Mouse (Mus musculus): ENCODE data around the gene Nudt17. TPM values are rescaled to one million over a fixed set of nuclear protein-coding genes. Genes with fewer than 3 reads are reported as not detected.
"Not testable (repeated sequence)": the region's sequence is repeated elsewhere in the genome, so short reads cannot be mapped to it uniquely, and the experiment has no call there.

Gene Nudt17
- 6.4 and 7.2 TPM in 2 replicates for polyA plus RNA-seq (2015; fragmentation: Nextera tagmentation; extraction: Ambion mirVana)

- H3K4me1 ChIP-seq: peaks cover 7% of the 10 kb centered on the region
- H3K4me3 ChIP-seq: peak within 1 kb of the TSS; percentile 51
- H3K27ac ChIP-seq: no peak within 1 kb of the TSS
- H3K4me2 ChIP-seq: peak within 1 kb of the TSS; percentile 90
- peaks cover 56% of the 10 kb centered on the region for H3K36me3 ChIP-seq (ENCODE audit: poor library complexity, severe bottlenecking)
- peak; percentile 90 for ATAC-seq
- WGBS: 5% methylated on average over 42 of the region's 42 CpGs
- peaks cover 12% of the 10 kb centered on the region for H3K27me3 ChIP-seq
- H3K9ac ChIP-seq: peak within 1 kb of the TSS; percentile 76
- no peaks in the 10 kb centered on the region for H3K9me3 ChIP-seq (replicated peaks)
Observed at GRCm38 (mm10) chr3:96707903-96708683, at the start of gene Nudt17. Gene Nudt17, minus strand, starts transcription at chr3:96708562.

DNA sequence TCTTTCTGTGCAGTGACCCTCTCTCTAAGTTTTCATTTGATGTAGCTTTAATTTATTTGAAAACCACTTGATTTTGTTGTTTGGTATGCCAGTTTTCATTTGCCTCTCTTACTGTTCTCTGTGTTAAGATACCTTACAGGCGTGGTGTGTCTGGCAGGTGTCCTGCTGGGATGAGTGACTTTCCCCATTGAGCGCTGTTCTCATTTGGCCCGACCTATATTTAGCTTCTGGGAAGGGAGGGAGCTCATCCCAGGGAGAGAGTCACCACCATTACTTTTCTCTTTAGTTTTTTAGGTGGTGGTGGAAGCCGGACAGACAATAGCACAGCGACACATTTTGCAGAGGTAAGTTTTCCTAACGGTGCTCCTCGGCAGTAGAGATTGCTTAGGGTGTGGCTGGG, 49.3 kb upstream of the Nudt17 start:
- H3K27ac ChIP-seq: no peak overlapping the region
- H3K27me3 ChIP-seq: no peaks in the 10 kb centered on the region
- peaks cover 10% of the 10 kb centered on the region for H3K36me3 ChIP-seq (ENCODE audit: poor library complexity, severe bottlenecking)
- H3K4me2 ChIP-seq: no peak overlapping the region
- no peaks in the 10 kb centered on the region for H3K9me3 ChIP-seq (replicated peaks)
- H3K9ac ChIP-seq: no peak overlapping the region
- 60% methylated on average over 7 of the region's 7 CpGs for WGBS
- no peak overlapping the region for H3K4me3 ChIP-seq
- ATAC-seq: no peak
- no peaks in the 10 kb centered on the region for H3K4me1 ChIP-seq

DNA sequence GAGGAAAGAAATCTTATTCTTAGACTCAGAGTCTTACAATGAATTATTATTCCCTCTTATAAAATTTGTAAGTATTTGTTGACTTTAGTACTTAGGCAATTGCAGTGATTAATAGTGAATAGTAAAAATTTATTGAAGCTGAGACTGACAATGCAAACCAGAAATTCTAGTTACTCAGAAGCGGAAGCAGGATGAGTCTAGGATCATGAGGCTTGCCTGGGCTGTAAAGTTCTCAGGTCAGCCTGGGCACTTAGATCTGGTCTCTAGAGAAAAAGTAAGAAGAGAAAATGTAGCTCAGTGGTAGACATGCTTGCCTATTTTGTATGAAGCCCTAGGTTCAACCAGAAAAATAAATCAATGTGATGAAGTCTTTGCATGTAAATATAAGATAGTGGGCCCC, 47.6 kb upstream of the Nudt17 start:
- 88% methylated on average over 1 of the region's 1 CpGs for WGBS
- Histone ChIP-seq H3K4me1 (no peaks in the 10 kb centered on the region), H3K9me3 (replicated peaks) (no peaks in the 10 kb centered on the region), H3K9ac (no peak overlapping the region), H3K4me2 (no peak overlapping the region), H3K27me3 (no peaks in the 10 kb centered on the region), H3K27ac (no peak overlapping the region), H3K4me3 (no peak overlapping the region), H3K36me3 (ENCODE audit: poor library complexity, severe bottlenecking) (peaks cover 10% of the 10 kb centered on the region)
- ATAC-seq: no peak

GRCm38 (mm10) chr3:96746829-96747228, 38.5 kb upstream of the Nudt17 start:
- 89% methylated on average over 1 of the region's 1 CpGs for WGBS
- no peaks in the 10 kb centered on the region; the same call in 1 of the 2 replicates for H3K9me3 ChIP-seq (replicated peaks)
- H3K27ac ChIP-seq: no peak overlapping the region
- no peaks in the 10 kb centered on the region for H3K4me1 ChIP-seq
- H3K36me3 ChIP-seq (ENCODE audit: poor library complexity, severe bottlenecking): no peaks in the 10 kb centered on the region
- no peak overlapping the region for H3K4me2 ChIP-seq
- no peak for ATAC-seq
- no peak overlapping the region for H3K4me3 ChIP-seq
- H3K9ac ChIP-seq: no peak overlapping the region
- H3K27me3 ChIP-seq: no peaks in the 10 kb centered on the region

DNA sequence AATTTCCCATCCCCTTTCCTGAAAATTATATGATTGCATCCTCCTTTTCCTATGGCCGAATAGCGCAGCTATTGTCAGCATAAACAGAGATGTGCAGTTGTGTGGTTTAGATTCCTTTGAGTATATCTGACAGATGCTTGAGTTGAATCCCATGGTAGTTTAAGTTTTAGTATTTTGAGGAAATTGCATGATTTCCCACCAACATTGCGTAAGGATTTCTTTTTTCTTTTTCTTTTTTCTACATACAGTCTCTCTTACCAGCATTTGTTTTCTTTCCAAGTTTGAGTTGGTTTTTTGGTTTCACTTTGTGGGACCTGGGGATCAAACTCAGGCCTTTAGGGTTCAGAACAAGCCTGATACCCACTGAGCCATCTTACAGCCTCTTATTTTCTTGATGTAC, 36.0 kb upstream of the Nudt17 start:
- no peaks in the 10 kb centered on the region for H3K27me3 ChIP-seq
- H3K9me3 ChIP-seq (replicated peaks): no peaks in the 10 kb centered on the region
- H3K4me2 ChIP-seq: no peak overlapping the region
- no peaks in the 10 kb centered on the region for H3K36me3 ChIP-seq (ENCODE audit: poor library complexity, severe bottlenecking)
- WGBS: 99% methylated on average over 3 of the region's 3 CpGs
- H3K4me3 ChIP-seq: no peak overlapping the region
- H3K4me1 ChIP-seq: no peaks in the 10 kb centered on the region
- ATAC-seq: no peak
- H3K27ac ChIP-seq: no peak overlapping the region
- H3K9ac ChIP-seq: no peak overlapping the region

DNA sequence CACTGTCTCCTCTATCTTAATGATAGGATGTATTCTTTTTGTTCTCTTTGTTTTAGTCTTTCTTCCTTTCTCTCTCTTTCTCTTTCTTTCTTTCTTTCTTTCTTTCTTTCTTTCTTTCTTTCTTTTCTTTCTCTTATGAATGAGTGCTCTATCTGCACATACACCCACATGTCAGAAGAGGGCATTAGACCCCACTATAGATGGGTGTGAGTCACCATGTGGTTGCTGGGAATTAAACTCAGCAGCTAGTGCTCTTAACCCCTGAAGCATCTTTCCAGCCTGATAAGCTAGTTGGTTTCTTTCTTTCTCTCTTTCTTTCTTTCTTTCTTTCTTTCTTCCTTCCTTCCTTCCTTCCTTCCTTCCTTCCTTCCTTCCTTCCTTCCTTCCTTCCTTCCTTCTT, 31.9 kb upstream of the Nudt17 start:
- peaks cover 10% of the 10 kb centered on the region for H3K4me1 ChIP-seq
- not testable (repeated sequence) for ATAC-seq; H3K9me3 ChIP-seq (replicated peaks); H3K27ac ChIP-seq; H3K9ac ChIP-seq; H3K36me3 ChIP-seq (ENCODE audit: poor library complexity, severe bottlenecking); H3K27me3 ChIP-seq; H3K4me2 ChIP-seq; H3K4me3 ChIP-seq

DNA sequence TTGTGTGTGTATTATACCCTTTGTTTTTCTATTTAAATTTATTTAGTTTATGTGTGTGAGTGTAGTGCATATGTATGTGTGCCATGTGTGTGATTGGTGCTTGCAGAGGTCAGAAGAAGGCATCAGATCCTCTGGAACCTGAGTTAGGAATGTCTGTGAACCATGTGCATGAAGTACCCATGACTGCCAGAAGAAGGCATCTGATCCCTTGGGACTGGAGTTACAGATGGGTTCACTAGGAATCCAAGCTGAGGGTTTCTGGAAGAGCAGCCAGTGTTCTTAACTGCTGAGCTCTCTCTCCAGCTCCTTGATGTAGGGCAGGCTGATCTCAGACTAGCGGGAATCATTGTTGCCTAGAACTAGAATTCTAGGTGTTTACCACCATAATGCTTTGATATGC, 29.6 kb upstream of the Nudt17 start:
- Histone ChIP-seq H3K4me3 (no peak overlapping the region), H3K4me2 (no peak overlapping the region), H3K9ac (no peak overlapping the region), H3K9me3 (replicated peaks) (no peaks in the 10 kb centered on the region), H3K27me3 (no peaks in the 10 kb centered on the region), H3K4me1 (peaks cover 10% of the 10 kb centered on the region), H3K27ac (no peak overlapping the region), H3K36me3 (ENCODE audit: poor library complexity, severe bottlenecking) (no peaks in the 10 kb centered on the region)
- WGBS: 88% methylated on average over 1 of the region's 1 CpGs
- ATAC-seq: no peak

DNA sequence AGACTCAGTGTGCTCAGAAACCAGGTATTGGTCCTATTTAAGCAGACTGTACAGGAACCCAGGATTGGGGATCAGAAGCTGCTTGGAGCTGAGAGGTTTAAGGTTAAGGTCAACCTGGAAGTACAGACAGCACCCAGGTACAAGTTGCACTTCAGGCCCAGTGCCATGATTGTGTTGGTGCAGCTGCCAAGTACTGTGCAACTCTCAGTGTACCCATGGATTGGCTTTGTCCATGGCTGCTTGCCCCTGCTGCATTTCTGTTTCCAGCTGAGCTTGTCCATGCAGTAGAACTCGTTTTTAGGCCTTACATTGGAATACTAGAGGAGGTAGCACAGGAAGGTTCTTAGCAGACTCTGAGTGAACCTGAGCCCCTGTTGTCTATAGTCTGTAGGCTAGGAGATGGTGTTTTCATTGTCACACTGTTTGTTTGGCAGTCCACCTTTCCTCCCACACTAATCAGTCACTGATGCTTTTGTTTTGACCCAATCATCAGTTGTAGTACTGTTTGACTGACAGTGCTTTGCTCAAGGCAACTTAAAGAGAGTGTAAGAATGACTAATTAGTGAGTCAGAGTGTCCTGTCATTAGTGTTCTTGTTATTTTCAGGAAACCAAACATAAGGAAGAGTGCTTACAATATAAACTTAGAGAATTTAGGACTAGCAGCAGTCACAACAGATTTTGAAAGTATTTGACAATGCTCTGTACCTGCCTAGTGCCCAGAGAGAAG, 28.8 kb upstream of the Nudt17 start:
- Histone ChIP-seq H3K4me2 (no peak overlapping the region), H3K27me3 (no peaks in the 10 kb centered on the region), H3K4me3 (no peak overlapping the region), H3K27ac (no peak overlapping the region), H3K9ac (no peak overlapping the region), H3K36me3 (ENCODE audit: poor library complexity, severe bottlenecking) (no peaks in the 10 kb centered on the region; the same call in 1 of the 2 replicates), H3K9me3 (replicated peaks) (no peaks in the 10 kb centered on the region), H3K4me1 (peaks cover 10% of the 10 kb centered on the region)
- WGBS: 34% methylated on average over 1 of the region's 1 CpGs
- ATAC-seq: no peak

DNA sequence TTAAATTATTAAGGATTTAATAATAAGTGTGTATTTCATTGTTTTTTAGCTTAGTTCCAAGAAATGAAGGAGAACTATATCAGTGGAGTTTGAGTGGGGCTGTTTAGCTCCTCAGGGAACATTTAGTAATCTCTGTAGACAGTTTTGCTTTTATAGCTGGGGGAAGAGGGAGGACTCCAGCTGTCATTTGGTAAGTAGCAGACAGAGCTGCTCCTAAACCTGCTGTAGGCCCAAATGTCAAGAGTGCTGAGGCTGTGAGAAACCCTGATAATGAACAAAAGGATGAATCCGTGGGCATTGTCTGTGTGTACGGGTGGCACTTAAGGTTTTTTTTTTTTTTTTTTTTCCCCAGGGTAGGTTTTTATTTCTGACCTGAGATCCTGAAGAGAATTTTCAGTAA, 26.8 kb upstream of the Nudt17 start:
- ATAC-seq: no peak
- no peak overlapping the region for H3K4me2 ChIP-seq
- H3K9ac ChIP-seq: no peak overlapping the region
- no peaks in the 10 kb centered on the region; the same call in 1 of the 2 replicates for H3K36me3 ChIP-seq (ENCODE audit: poor library complexity, severe bottlenecking)
- no peak overlapping the region for H3K4me3 ChIP-seq
- H3K4me1 ChIP-seq: peaks cover 18% of the 10 kb centered on the region
- H3K27ac ChIP-seq: no peak overlapping the region
- H3K27me3 ChIP-seq: no peaks in the 10 kb centered on the region
- WGBS: 77% methylated on average over 2 of the region's 2 CpGs
- H3K9me3 ChIP-seq (replicated peaks): no peaks in the 10 kb centered on the region

GRCm38 (mm10) chr3:96733984-96734383, 25.6 kb upstream of the Nudt17 start:
- Histone ChIP-seq H3K9ac (no peak overlapping the region), H3K4me1 (peaks cover 26% of the 10 kb centered on the region), H3K4me2 (no peak overlapping the region), H3K27ac (no peak overlapping the region), H3K36me3 (ENCODE audit: poor library complexity, severe bottlenecking) (no peaks in the 10 kb centered on the region; the same call in 1 of the 2 replicates), H3K27me3 (no peaks in the 10 kb centered on the region), H3K4me3 (no peak overlapping the region), H3K9me3 (replicated peaks) (no peaks in the 10 kb centered on the region)
- ATAC-seq: no peak
- WGBS: 91% methylated on average over 1 of the region's 1 CpGs

DNA sequence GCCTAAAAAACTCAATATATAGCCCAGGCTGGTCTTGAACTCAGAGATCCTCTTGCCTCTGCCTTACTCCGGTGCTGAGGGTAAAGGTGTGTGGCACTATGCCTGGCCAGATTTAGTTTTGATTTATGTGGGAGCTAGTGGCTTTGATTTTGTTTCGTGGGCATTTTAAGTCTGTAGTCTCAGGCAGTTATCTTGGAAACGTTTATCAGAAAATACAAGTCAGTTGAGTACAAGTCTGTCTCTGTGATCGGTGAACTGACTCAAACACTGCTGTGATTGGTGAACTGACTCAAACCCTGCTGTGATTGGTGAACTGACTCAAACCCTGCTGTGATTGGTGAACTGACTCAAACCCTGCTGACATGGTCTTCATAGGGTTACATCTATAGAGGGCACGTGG, 22.4 kb upstream of the Nudt17 start:
- WGBS: 73% methylated on average over 5 of the region's 5 CpGs
- Histone ChIP-seq H3K4me3 (no peak overlapping the region), H3K27ac (no peak overlapping the region), H3K27me3 (no peaks in the 10 kb centered on the region), H3K4me1 (peaks cover 33% of the 10 kb centered on the region), H3K4me2 (no peak overlapping the region), H3K9ac (no peak overlapping the region), H3K36me3 (ENCODE audit: poor library complexity, severe bottlenecking) (no peaks in the 10 kb centered on the region; the same call in 1 of the 2 replicates), H3K9me3 (replicated peaks) (no peaks in the 10 kb centered on the region)
- no peak for ATAC-seq

- peaks cover 33% of the 10 kb centered on the region for H3K4me1 ChIP-seq
- no peak overlapping the region for H3K4me3 ChIP-seq
- H3K27me3 ChIP-seq: no peaks in the 10 kb centered on the region
- peaks cover 4% of the 10 kb centered on the region; the same call in 1 of the 2 replicates for H3K36me3 ChIP-seq (ENCODE audit: poor library complexity, severe bottlenecking)
- H3K4me2 ChIP-seq: no peak overlapping the region
- ATAC-seq: no peak
- H3K9ac ChIP-seq: no peak overlapping the region
- WGBS: 85% methylated on average over 3 of the region's 3 CpGs
- no peak overlapping the region for H3K27ac ChIP-seq
- no peaks in the 10 kb centered on the region for H3K9me3 ChIP-seq (replicated peaks)
Observed at GRCm38 (mm10) chr3:96729403-96729784, 21.0 kb upstream of the Nudt17 start.

Data from forebrain, embryonic 13.5 days (tissue).